Mouse (Mus musculus) ES-Bruce4 (cell line): ENCODE measurements at regions not wholly inside any gene's neighbourhood (a gene's known extent, or its start where the extent isn't known, plus 50 kb on each side); places are given as distances from the start of the nearest gene placed in this dataset.

Experiments
- H3K27ac ChIP-seq: 2 replicates; pipeline ENCODE4 v1.5.1; 2012; ENCODE audit warnings: low read length, inconsistent platforms; ENCODE audit not compliant: insufficient read depth
- H3K27me3 ChIP-seq: 2 replicates; pipeline ENCODE4 v1.6.1; 2012; ENCODE audit warnings: mild to moderate bottlenecking, low read length, inconsistent platforms; ENCODE audit not compliant: control insufficient read depth, poor library complexity, insufficient read depth, severe bottlenecking
- H3K36me3 ChIP-seq: 2 replicates; pipeline ENCODE4 v1.6.1; 2012; ENCODE audit warnings: inconsistent platforms, mild to moderate bottlenecking, low read length, moderate library complexity; ENCODE audit not compliant: control insufficient read depth, poor library complexity, insufficient read depth, severe bottlenecking
- H3K4me1 ChIP-seq: one replicate; pipeline ENCODE4 v1.8.1; 2011; ENCODE audit warnings: low read length; ENCODE audit not compliant: control insufficient read depth, insufficient read depth
- H3K4me3 ChIP-seq: 2 replicates; pipeline ENCODE4 v1.5.1; 2011; ENCODE audit warnings: low read depth, mild to moderate bottlenecking, low read length
- H3K9ac ChIP-seq: 2 replicates; pipeline ENCODE4 v1.6.1; 2012; ENCODE audit warnings: low read depth, mild to moderate bottlenecking, inconsistent platforms; ENCODE audit not compliant: poor library complexity, severe bottlenecking
- H3K9me3 ChIP-seq: replicated peaks from 2 replicates; pipeline ENCODE4 v1.6.1; 2012; ENCODE audit warnings: mild to moderate bottlenecking, low read length, inconsistent platforms; ENCODE audit not compliant: control insufficient read depth, poor library complexity, insufficient read depth, severe bottlenecking
- CTCF ChIP-seq: IDR thresholded peaks from one replicate; pipeline ENCODE4 v1.8.1; 2011; ENCODE audit warnings: low read depth, low read length
- EP300 ChIP-seq: IDR thresholded peaks from 2 replicates; pipeline ENCODE4 v1.6.1; 2011; ENCODE audit warnings: low read depth, low read length; ENCODE audit not compliant: insufficient read depth
- POLR2A ChIP-seq: IDR thresholded peaks from one replicate; pipeline ENCODE4 v1.8.1; 2011; ENCODE audit warnings: low read length; ENCODE audit not compliant: insufficient read depth

GRCm38 (mm10) chr1:119298696-119299230, 123.3 kb downstream of the Inhbb start:
- no peak overlapping the region for H3K9ac ChIP-seq
- no peaks in the 10 kb centered on the region for H3K9me3 ChIP-seq
- no peak overlapping the region for H3K27ac ChIP-seq
- H3K4me1 ChIP-seq, result peaks cover 11% of the 10 kb centered on the region
- no peaks in the 10 kb centered on the region for H3K27me3 ChIP-seq
- H3K4me3 ChIP-seq, result no peak overlapping the region
- H3K36me3 ChIP-seq, result no peaks in the 10 kb centered on the region
- no peak for TF ChIP-seq CTCF
- TF ChIP-seq POLR2A, result no peak
- TF ChIP-seq EP300, result no peak

- no peaks in the 10 kb centered on the region for H3K9me3 ChIP-seq
- TF ChIP-seq EP300 (no peak), POLR2A (no peak), CTCF (no peak)
- H3K4me1 ChIP-seq, result peaks cover 2% of the 10 kb centered on the region
- H3K9ac ChIP-seq, result no peak overlapping the region
- no peaks in the 10 kb centered on the region for H3K36me3 ChIP-seq
- no peak overlapping the region for H3K27ac ChIP-seq
- no peak overlapping the region for H3K4me3 ChIP-seq
- no peaks in the 10 kb centered on the region for H3K27me3 ChIP-seq
These were observed 126.9 kb downstream of the Inhbb start for GRCm38 (mm10) chr1:119295121-119295520.

- TF ChIP-seq POLR2A (no peak), EP300 (no peak), CTCF (no peak)
- Histone ChIP-seq H3K36me3 (no peaks in the 10 kb centered on the region), H3K27ac (no peak overlapping the region), H3K4me1 (no peaks in the 10 kb centered on the region), H3K4me3 (no peak overlapping the region), H3K27me3 (no peaks in the 10 kb centered on the region), H3K9me3 (no peaks in the 10 kb centered on the region), H3K9ac (no peak overlapping the region)
These were observed 128.2 kb downstream of the Inhbb start for GRCm38 (mm10) chr1:119293839-119294238.

- H3K9me3 ChIP-seq, result no peaks in the 10 kb centered on the region
- no peak for TF ChIP-seq EP300
- no peak for TF ChIP-seq POLR2A
- no peak for TF ChIP-seq CTCF
- H3K27ac ChIP-seq, result no peak overlapping the region
- H3K27me3 ChIP-seq, result no peaks in the 10 kb centered on the region
- H3K9ac ChIP-seq, result no peak overlapping the region
- no peak overlapping the region for H3K4me3 ChIP-seq
- no peaks in the 10 kb centered on the region for H3K36me3 ChIP-seq
- H3K4me1 ChIP-seq, result no peaks in the 10 kb centered on the region
These were observed 129.8 kb downstream of the Inhbb start for GRCm38 (mm10) chr1:119292216-119292615.

- Histone ChIP-seq H3K4me1 (no peaks in the 10 kb centered on the region), H3K9me3 (no peaks in the 10 kb centered on the region), H3K9ac (no peak overlapping the region), H3K4me3 (no peak overlapping the region), H3K36me3 (no peaks in the 10 kb centered on the region), H3K27ac (no peak overlapping the region), H3K27me3 (no peaks in the 10 kb centered on the region)
- TF ChIP-seq POLR2A (no peak), CTCF (no peak), EP300 (no peak)
These were observed 131.7 kb downstream of the Inhbb start for GRCm38 (mm10) chr1:119290165-119290916.

- Histone ChIP-seq H3K4me1 (no peaks in the 10 kb centered on the region), H3K27me3 (no peaks in the 10 kb centered on the region), H3K36me3 (no peaks in the 10 kb centered on the region), H3K27ac (no peak overlapping the region), H3K9me3 (no peaks in the 10 kb centered on the region), H3K9ac (no peak overlapping the region), H3K4me3 (no peak overlapping the region)
- no peak for TF ChIP-seq EP300
- TF ChIP-seq POLR2A, result no peak
- TF ChIP-seq CTCF, result no peak
These were observed 132.4 kb downstream of the Inhbb start for GRCm38 (mm10) chr1:119289516-119290164.
